Mouse (Mus musculus): ENCODE measurements around the gene Wnt1.

The Wnt1 gene

DNA sequence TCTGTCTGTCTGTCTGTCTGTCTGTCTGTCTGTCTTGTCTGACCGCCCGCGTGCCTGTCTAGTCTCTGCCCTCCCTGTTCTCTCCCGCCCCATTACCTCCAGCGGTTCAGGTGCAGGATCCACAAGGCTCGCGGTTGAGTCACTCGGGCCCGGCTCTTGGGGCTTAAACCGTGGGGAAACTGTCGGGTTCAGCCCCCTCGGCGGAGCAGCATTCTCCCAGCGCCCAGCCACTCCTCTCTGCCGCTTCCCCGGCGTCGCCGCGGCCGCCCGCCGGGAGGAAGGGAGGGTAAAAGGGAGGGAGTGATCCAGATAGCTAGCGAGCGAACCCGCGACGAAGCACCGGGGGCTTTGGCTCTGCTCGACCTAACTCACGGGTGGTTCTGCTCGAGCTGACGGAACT, 11.9 kb upstream of the Wnt1 start, which contains the start of gene Wnt10b:
Gene Wnt10b, minus strand, starts transcription at position 389 of the 400 bp plus-strand sequence.
- DNase-seq (ENCODE audit: low spot score in 2 of 2): no peak

DNA sequence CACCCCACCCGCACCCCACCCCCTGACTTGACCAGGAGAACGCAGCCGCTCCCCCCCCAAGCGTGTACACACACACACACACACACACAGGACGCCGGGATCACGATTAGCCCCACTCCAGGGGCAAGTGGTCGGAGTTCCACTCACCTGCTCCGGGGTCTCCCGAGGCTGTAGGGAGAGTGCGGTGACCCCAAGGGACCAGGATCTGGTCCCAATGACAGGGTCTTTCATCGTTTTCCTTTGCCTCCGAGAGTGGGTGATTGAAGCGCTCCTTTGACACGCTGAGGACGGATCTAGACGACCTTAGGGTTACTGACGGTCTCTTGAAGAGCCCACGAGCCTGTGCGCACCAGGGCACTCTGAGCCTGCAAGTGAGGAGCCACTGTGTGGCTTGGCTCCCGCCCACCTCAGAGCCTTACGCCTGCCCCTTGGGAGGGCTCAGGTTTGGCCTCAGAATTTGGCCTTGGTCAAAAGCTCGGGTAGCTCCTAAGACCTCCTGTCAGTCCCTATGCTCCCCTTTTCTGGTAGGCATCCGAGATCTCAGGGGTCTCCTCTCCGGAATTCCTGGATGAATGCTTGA, 11.4 kb upstream of the Wnt1 start:
- DNase-seq (ENCODE audit: low spot score in 2 of 2): no peak

DNA sequence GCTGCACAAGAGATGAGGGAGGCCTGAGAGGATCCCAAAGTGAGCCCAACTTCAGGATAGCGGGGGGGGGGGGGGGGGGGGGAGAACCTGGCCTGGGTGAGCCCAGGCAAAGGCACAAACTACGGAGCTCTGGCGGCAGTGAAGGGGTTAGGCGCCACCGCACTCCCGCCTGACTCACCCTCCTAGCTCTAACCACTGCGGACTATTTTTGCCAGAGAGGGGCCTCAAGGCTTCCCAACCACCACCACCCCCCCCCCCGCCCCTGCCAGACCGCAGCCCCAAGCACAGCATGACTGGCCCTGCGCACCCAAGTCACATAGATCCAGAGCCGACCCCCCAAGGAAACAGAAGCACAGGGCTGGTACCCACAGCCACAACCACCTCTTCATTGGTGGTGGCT, 10.9 kb upstream of the Wnt1 start:
- no peak for DNase-seq (ENCODE audit: low spot score in 2 of 2)

DNA sequence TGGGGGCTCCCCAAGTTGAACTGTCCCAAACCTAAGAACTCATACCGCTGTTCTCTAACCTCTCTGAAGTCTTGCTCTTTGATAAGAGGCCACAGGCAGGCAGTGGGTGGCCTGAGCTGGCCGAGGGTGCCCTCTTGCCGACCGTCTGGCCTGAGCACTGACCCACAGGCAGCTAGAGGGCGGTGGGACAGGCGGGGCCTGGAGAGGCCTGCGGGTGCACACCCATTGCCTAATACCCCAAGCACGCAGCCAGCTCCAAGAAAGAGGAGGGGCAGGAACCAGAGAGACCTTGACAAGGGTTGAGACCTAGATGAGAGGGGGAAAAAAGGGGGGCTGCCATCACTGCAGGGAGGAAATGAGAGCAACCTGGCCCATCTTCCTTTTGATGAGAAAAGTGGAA, 9.6 kb upstream of the Wnt1 start:
- no peak for DNase-seq (ENCODE audit: low spot score in 2 of 2)

DNA sequence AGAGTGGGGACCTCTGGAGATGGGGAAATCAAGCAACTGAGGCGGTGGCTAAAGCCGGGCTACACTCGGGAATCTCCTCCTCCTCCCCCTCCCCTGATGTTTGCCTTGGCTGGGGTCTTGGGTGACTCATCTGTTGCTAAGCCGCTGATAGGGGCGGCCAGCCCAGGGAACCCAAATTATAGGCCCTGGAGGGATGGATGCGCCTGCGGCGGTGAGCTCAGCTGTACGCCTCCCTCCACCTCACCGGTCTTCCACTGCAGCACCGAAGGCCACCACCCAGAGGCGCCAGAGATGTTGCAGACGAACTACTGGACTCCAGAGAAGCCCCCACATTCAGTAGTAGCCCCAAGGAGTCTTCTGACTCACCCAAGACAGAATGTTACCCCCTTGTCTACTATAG, 9.1 kb upstream of the Wnt1 start:
- no peak for DNase-seq (ENCODE audit: low spot score in 2 of 2)

DNA sequence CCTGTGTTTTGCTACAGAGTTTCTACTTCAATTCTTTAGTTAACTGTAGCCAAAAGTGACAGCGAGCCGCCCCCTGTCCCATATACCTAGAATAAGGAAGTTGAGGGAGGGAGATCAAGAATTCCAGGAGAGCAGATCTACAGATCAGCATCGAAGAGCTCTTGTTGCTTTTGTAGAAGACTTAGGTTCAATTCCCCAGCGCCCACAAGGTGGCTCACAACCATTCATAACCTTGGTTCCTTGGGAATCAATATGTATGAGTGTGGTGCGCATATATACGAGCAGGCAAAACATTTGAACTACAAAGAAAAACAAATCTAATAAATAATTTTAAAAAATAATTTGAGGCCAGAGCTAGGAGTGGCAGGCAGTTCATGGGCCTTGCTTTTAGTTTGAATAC, 8.5 kb upstream of the Wnt1 start:
- DNase-seq (ENCODE audit: low spot score in 2 of 2): no peak

DNA sequence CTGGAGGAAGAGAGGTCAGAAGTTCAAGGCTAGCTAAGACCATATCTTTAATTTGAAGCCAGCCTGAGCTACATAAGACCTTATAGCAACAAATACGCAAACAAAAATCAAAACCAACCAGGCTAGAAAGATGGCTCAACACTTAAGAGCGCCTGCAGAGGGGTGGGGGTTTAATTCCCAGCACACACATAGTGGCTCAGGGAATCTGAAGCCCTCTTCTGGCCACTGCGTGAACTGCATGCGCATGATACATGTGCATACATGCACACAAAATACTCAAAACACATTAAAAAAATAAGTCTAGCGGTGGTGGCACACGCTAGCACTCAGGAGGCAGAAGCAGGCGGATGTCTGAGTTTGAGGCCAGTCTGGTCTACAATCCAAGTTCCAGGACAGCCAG, 3.9 kb upstream of the Wnt1 start:
- DNase-seq (ENCODE audit: low spot score in 2 of 2): peak in 1 of 2 experiments; percentile 68

DNA sequence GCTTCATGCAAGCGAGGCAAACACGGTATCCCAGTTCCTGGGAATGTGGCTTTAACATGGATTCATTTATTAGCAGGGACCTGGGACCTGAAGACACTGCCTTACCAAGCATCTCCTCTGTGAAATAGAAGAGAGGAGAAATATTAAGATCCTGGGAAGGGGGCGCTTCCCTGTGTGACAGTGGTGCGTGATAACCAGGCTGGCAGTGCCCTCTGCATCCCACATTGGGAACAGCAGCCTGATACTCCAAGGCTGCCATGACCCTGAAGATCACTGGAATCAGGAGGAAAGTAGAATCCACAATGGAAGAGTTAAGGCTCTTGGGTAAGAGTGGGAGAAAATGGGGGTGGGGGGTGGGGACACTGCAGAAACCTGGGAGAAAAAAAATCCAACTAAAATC, 1.7 kb upstream of the Wnt1 start:
- DNase-seq (ENCODE audit: low spot score in 2 of 2): no peak

DNA sequence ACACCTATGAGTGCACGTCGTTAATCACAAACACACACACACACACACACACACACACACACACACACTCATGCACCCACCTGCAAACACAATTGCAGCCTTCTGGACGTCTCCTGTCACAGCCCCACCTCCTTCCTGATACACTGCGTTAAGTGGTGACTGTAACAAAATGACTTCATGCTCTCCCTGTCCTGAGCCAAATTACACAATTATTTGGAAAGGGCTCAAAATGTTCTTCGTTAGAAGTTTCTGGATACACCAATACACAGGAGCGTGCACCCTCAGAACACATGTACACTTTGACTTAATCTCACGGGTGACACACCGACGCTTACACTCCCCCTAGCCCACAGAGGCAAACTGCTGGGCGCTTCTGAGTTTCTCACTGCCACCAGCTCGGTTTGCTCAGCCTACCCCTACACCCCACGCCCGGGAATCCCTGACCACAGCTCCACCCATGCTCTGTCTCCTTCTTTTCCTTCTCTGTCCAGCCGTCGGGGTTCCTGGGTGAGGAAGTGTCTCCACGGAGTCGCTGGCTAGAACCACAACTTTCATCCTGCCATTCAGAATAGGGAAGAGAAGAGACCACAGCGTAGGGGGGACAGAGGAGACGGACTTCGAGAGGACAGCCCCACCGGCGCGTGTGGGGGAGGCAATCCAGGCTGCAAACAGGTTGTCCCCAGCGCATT, 541 bp upstream of the Wnt1 start:
- DNase-seq (ENCODE audit: low spot score in 2 of 2): no peak

DNA sequence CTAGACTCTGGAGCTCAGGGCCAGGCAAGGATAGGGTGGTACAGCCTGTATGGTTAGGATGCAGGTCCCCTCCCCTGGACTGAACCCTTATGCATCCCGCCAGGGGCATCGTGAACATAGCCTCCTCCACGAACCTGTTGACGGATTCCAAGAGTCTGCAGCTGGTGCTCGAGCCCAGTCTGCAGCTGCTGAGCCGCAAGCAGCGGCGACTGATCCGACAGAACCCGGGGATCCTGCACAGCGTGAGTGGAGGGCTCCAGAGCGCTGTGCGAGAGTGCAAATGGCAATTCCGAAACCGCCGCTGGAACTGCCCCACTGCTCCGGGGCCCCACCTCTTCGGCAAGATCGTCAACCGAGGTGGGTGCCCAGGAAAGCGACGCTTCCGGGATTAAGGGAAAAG, 1.1 kb downstream of the Wnt1 start:
- DNase-seq (ENCODE audit: low spot score in 2 of 2): peak in 1 of 2 experiments; percentile 58

DNA sequence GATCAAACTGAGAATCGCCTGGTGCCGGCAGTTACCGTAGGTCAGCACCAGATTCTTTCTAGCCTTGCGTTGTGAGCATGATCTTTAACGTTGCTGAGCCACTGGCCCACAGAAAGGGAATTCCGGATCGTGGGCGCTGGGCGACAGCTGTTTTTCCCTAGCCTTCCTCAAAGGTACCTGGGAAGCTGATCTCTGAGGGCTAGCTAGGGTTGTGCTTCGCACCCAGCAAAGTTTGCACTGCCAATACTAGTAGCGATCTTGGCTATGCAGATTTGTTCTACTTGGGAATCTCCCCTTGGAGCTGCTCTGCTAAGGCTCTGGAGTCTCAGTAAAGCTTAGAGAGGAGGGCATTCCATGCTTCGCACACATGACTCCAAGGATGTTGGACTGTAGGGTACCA, 1.6 kb downstream of the Wnt1 start:
- no peak for DNase-seq (ENCODE audit: low spot score in 2 of 2)

DNA sequence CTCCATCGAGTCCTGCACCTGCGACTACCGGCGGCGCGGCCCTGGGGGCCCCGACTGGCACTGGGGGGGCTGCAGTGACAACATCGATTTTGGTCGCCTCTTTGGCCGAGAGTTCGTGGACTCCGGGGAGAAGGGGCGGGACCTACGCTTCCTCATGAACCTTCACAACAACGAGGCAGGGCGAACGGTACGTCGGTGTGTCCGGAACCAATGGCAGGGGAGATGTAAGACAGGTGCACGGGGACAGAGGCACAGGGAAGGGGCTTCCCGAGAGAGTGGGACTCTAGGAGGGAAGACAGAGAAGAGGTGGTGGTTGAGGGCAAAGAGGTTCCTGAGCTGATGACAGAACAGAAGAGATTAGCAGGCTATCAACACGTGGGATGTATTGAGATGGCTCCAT, 2.1 kb downstream of the Wnt1 start:
- DNase-seq (ENCODE audit: low spot score in 2 of 2): peak in 1 of 2 experiments; percentile 59

DNA sequence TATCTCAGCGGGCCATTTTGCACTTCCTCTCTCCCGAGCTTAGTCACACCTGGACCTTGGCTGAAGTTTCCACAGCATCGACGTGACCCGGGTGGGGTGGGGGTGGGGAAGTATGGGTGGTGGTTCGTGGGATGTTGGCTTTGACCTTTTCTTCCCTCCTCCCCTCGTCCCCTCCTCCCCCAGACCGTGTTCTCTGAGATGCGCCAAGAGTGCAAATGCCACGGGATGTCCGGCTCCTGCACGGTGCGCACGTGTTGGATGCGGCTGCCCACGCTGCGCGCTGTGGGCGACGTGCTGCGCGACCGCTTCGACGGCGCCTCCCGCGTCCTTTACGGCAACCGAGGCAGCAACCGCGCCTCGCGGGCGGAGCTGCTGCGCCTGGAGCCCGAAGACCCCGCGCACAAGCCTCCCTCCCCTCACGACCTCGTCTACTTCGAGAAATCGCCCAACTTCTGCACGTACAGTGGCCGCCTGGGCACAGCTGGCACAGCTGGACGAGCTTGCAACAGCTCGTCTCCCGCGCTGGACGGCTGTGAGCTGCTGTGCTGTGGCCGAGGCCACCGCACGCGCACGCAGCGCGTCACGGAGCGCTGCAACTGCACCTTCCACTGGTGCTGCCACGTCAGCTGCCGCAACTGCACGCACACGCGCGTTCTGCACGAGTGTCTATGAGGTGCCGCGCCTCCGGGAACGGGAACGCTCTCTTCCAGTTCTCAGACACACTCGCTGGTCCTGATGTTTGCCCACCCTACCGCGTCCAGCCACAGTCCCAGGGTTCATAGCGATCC, 2.8 kb downstream of the Wnt1 start:
- DNase-seq (ENCODE audit: low spot score in 2 of 2): no peak

DNA sequence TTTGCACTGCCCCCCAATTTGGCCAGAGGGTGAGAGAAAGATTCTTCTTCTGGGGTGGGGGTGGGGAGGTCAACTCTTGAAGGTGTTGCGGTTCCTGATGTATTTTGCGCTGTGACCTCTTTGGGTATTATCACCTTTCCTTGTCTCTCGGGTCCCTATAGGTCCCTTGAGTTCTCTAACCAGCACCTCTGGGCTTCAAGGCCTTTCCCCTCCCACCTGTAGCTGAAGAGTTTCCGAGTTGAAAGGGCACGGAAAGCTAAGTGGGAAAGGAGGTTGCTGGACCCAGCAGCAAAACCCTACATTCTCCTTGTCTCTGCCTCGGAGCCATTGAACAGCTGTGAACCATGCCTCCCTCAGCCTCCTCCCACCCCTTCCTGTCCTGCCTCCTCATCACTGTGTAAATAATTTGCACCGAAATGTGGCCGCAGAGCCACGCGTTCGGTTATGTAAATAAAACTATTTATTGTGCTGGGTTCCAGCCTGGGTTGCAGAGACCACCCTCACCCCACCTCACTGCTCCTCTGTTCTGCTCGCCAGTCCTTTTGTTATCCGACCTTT, 3.6 kb downstream of the Wnt1 start:
- DNase-seq (ENCODE audit: low spot score in 2 of 2): peak in 1 of 2 experiments; percentile 58

DNA sequence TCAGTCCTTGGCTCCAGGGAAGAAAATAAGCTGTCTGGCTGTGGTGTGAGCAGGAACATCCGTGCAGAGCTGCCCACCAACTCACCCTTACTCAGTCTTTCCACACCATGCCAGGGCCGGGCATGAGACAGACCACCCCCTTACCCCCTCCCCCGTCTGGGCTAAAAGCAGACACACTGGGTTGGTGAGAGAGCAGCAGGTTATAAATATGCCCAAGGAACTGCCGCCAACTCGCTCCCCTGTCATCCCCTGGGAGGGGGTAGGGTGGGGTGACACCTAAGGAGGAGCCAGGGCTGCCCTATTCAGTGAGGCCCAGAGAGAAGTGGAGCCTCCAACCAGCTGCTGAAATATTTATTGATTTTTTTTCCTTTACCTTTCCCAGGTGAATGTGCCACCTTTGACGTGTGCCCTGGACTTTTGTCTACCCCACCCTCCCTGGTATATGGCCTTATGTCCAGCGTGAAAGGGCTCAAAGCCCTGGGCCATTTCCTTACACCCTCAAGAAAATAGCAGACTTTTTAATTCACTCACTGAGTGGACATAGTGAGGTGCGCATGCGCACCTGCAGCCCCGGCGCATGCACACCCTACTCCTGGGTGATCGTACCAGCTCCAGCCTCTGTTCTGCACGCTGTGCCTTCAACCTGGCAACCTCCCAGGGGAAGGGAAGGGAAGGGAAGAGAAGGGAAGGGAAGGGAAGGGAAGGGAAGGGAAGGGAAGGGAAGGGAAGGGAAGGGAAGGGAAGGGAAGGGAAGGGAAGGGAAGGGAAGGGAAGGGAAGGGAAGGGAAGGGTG, 7.3 kb downstream of the Wnt1 start:
- DNase-seq (ENCODE audit: low spot score in 2 of 2): no peak

DNA sequence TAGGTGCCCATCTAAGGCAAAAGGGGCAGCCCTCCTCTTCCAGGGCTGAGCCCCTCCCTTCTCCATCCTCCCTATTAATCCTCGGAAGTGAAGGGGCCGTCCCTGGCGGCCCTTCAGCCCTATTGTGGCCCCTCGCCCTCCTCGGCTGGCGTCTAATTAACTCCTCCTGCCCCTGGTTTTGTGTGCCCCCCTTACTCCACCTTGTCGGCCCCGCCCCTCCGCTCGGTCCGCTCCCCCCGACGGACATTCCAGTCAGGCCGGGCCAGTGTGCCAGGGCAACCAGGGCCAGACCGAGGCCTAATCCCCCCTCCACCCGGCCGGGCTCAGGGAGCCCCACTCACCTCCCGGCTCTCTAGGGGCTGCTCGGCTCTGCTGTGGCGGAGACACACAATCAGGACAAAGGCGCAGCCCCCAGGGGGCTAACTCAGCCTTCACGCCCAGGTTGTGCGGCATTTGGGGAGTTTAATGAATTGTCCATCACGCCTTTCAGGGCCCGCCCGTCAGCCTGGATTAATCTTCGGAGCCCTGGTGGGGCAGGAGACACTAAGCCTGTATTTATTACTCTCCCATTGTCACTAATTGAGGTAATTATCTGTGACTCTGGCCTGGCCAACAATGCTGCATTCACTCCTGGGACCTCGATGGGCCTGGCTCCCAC, 8.3 kb downstream of the Wnt1 start:
- no peak for DNase-seq (ENCODE audit: low spot score in 2 of 2)

DNA sequence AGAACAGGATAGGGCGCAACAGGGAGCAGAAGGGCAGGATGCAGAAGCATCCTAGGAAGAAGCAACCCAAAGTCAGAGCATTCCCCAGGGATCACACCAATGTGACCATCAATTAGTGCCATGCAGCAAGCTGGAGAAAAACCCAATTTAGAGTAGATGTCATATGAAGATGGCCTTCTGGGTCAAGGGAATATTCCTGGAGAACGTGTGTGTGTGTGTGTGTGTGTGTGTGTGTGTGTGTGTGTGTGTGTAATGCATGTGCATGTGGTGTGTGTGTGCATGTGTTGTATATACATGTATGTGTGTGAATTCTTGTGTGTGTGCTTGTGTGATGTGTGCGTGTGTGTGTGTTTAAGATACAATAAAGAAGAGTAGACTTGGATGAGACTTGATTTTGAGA, 9.2 kb downstream of the Wnt1 start:
- DNase-seq (ENCODE audit: low spot score in 2 of 2): no peak

DNA sequence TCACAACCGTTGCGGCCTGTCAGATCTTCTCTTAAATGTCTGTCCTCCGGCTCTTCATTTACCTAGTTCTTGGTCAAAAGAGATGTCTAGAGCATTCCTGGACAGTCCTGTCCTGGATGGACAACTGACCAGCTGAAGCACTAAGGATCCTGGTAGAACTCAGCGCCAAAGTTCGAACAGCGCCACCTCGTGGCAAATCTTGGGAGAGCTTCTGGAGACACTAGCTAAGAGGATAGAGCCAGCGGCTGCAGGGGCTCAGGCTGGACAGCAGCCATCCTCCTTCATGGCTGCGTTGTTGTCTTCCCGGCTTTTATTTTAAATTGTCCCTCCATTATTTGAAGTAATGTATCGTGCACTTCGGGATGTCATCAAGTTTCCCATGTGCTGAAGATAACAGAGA, 9.7 kb downstream of the Wnt1 start:
- DNase-seq (ENCODE audit: low spot score in 2 of 2): peak; percentile 72 to 93

DNA sequence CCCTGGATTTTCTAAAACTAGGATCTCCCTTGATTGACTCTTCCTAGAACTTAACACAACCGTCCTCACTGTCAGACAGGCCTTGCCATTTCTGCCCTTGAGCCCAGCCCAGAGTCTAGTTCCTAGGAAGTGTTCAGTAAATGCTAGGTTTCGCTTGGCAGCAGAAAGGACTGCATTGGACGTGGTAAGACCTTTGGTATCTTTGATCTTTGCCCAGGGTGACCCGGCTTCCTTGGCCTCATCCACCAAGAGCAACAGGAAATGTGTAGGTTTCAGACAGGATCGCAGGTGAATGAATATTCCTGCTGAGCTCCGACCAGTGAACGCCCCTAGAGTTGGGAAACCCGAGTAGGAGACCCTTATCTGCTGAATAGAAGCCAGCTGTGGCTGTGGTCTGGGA, 13.3 kb downstream of the Wnt1 start:
- DNase-seq (ENCODE audit: low spot score in 2 of 2): no peak

DNA sequence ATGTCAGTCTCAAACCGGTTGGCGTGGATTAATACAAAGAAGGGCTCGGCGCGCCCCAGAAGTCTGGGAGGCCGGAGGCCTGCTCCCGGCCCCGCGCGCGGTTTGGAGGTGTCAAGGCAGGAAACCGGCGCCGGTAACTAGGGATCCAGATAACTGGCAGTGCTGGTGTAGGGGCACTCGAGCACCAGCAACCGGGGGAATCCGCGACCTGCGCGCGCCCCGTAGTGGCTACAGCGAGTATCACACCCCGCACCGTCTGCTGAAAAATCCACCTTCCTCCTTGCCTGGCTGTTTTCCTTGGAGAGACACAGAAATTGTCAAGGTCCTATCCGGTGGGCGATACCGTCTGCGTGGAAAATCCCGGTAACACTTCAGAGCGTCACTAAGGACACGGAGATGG, 14.4 kb downstream of the Wnt1 start:
- peak; percentile 76 to 93 for DNase-seq (ENCODE audit: low spot score in 2 of 2)

DNA sequence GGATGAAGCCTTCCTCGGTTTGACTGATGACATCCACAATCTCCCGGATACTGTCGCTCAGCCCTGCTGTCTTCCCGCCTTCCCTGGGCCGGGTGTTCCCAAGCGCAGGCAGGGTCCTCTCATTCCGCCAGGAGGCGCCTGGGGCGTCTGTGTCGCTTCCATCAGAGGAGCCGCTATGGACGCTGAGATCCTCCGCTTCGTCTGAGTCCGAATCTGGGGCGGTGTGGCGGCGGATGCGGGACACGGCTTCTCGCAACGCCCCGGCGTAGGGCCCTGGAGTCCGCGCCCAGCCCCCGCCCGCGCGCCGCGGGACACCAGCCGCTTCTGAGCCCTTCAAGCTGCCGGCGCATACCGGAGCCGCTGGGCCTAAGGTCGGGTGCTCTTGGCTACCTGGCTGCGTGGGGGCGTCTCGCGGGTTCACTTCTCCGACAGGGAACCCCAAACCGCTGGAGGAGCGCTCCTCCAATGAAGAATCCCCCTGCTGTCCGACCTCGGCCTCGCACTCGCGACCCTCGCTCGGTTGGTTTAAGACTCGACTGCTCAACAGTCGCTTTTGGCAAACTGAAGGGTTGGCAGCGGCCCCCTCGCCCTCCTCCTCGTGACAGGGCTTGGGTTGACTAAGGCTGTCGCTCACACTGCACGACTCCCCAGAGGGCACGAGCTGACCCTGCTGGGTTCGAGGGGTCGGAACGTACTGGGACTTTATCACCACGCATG, 15.8 kb downstream of the Wnt1 start:
- peak; percentile 56 to 80 for DNase-seq (ENCODE audit: low spot score in 2 of 2)
